Comparison of ENCODE assay signal across 10 mouse cellular contexts in the genomic region with DNA sequence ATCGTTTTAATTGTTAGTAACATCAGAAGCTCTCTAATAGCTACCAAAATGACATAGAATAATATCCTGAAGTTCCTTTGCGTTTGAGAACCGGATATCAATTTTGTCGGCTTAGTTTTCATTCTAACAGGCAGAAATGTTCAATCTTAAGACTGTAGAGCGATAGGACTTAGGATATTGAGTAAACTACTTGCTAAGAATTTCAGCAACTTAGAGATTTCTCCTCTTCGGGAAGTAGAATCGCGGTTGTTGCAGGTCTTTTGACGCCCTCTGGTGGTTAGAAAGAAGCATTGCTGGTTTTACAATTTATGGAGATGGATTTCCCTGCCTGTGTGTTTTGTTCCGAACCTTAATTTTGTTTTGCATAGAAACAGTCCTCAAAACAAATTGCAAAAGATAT. TPM values are rescaled to one million over a fixed set of nuclear protein-coding genes. Genes with fewer than 3 reads are reported as not detected.
A peak's percentile ranks its signal among the peaks of the same experiment; 100 is the strongest.
DNase-seq lines count a peak whose midpoint lies in the region; ATAC-seq and TF ChIP-seq lines count a peak whose summit lies in the region.
"Had no signal": no experiment of that assay in that cellular context is flagged by ENCODE, and none has a peak within 500 bp of the region (broad histone marks: within the 10 kb centered on the region; RNA-seq: fewer than 3 reads in every experiment).

No protein-coding gene starts in this region.

- 22% methylated on average over 10 of the region's 10 CpGs for WGBS in kidney, postnatal 0 days
- 20% methylated on average over 10 of the region's 10 CpGs for whole genome bisulfite sequencing in kidney, embryonic 14.5 days

- DNase-seq in adrenal gland, postnatal 10 days: peak; percentile 7
- no peak for DNase-seq in adrenal gland, adult 18-20 months (ENCODE audit: low spot score in 2 of 2)
- DNase-seq in kidney, postnatal 0 days (ENCODE audit: low spot score): peak; percentile 83
- peak; percentile 36 for DNase-seq in MEL-GATA-1-ER (ENCODE audit: extremely low read depth, low read depth)
- no peak for DNase-seq in thymus, postnatal 36 days
- no peak for DNase-seq in layer of hippocampus, postnatal 10 days (ENCODE audit: low spot score in 2 of 2)

- H3K9ac ChIP-seq in kidney, postnatal 0 days (ENCODE audit: low read depth, low read length): no peak overlapping the region
- H3K9ac ChIP-seq in kidney, embryonic 14.5 days (ENCODE audit: low read depth, low read length): no peak overlapping the region
- H3K9ac ChIP-seq: hindbrain, embryonic 15.5 days; neural tube, embryonic 12.5 days had no signal

- H3K27me3 ChIP-seq in kidney, postnatal 0 days (ENCODE audit: insufficient read depth, low read length): no peaks in the 10 kb centered on the region
- no peaks in the 10 kb centered on the region for H3K27me3 ChIP-seq in kidney, embryonic 14.5 days (ENCODE audit: control insufficient read depth, insufficient read depth, low read length)
- H3K27me3 ChIP-seq: hindbrain, embryonic 15.5 days; neural tube, embryonic 12.5 days had no signal

- no peak for ATAC-seq in kidney, postnatal 0 days (replicated peaks; ENCODE audit: low FRiP score, low read depth)
- no peak for ATAC-seq in kidney, embryonic 14.5 days (ENCODE audit: low FRiP score, low TSS enrichment)
- ATAC-seq in granulocyte monocyte progenitor cell, adult 5-6 weeks (replicated peaks; ENCODE audit: poor library complexity, severe bottlenecking): peak; percentile 81

- no peak overlapping the region for H3K4me2 ChIP-seq in kidney, postnatal 0 days (ENCODE audit: low read length)
- no peak overlapping the region for H3K4me2 ChIP-seq in kidney, embryonic 14.5 days (replicated peaks; ENCODE audit: low read depth, low read length)
- H3K4me2 ChIP-seq: hindbrain, embryonic 15.5 days; neural tube, embryonic 12.5 days had no signal

- peak; percentile 88 for TF ChIP-seq CTCF in kidney, postnatal 0 days (IDR thresholded peaks at IDR 0.05; ENCODE audit: low read depth)

- H3K27ac ChIP-seq in kidney, postnatal 0 days: no peak overlapping the region
- no peak overlapping the region for H3K27ac ChIP-seq in kidney, embryonic 14.5 days (ENCODE audit: low read depth, low read length)
- H3K27ac ChIP-seq: hindbrain, embryonic 15.5 days; neural tube, embryonic 12.5 days had no signal

- no peak overlapping the region for H3K4me3 ChIP-seq in kidney, postnatal 0 days (replicated peaks; ENCODE audit: low read depth, low read length)
- no peak overlapping the region for H3K4me3 ChIP-seq in kidney, embryonic 14.5 days (ENCODE audit: low read length)
- H3K4me3 ChIP-seq: hindbrain, embryonic 15.5 days; neural tube, embryonic 12.5 days had no signal

- no peaks in the 10 kb centered on the region for H3K4me1 ChIP-seq in kidney, postnatal 0 days (replicated peaks; ENCODE audit: insufficient read depth, low read length)
- H3K4me1 ChIP-seq in kidney, embryonic 14.5 days (ENCODE audit: control insufficient read depth, insufficient read depth, low read length): no peaks in the 10 kb centered on the region
- H3K4me1 ChIP-seq: hindbrain, embryonic 15.5 days; neural tube, embryonic 12.5 days had no signal

- H3K9me3 ChIP-seq in kidney, postnatal 0 days (replicated peaks; ENCODE audit: low read length): no peaks in the 10 kb centered on the region
- H3K9me3 ChIP-seq in kidney, embryonic 14.5 days (ENCODE audit: control insufficient read depth, low read length): no peaks in the 10 kb centered on the region
- H3K9me3 ChIP-seq: hindbrain, embryonic 15.5 days; neural tube, embryonic 12.5 days had no signal

- no peaks in the 10 kb centered on the region for H3K36me3 ChIP-seq in kidney, postnatal 0 days (ENCODE audit: insufficient read depth, low read length)
- no peaks in the 10 kb centered on the region for H3K36me3 ChIP-seq in kidney, embryonic 14.5 days (ENCODE audit: control insufficient read depth, insufficient read depth, low read length)
- H3K36me3 ChIP-seq: hindbrain, embryonic 15.5 days; neural tube, embryonic 12.5 days had no signal

RNA-seq across cellular contexts. Expression of a gene that starts 36.2 kb away (rescaled TPM):
- under 1 TPM in 1 of 2 experiments, not detected in 1; 0.27 TPM for total RNA-seq in adrenal gland, postnatal 10 days (2021)
- under 1 TPM in 1 of 2 experiments, not detected in 1; 0.20 TPM for total RNA-seq in adrenal gland, adult 18-20 months (2021)
- polyA plus RNA-seq in kidney, postnatal 0 days (2015; fragmentation: Nextera tagmentation; extraction: Ambion mirVana): 0.85 and 2.2 TPM in 2 replicates
- polyA plus RNA-seq in kidney, embryonic 14.5 days (2014; fragmentation: Nextera tagmentation; extraction: Ambion mirVana): 0.41 and 1.2 TPM in 2 replicates
- 0.69 TPM in 1 of 2 replicates, not detected in the other for total RNA-seq in granulocyte monocyte progenitor cell, adult 5-6 weeks (2014; fragmentation: Nextera tagmentation)
- 0.13 TPM in 1 of 2 replicates, not detected in the other for total RNA-seq in granulocyte monocyte progenitor cell, adult 5-6 weeks (2017)
- under 1 TPM; 0.48 to 0.96 TPM for total RNA-seq in layer of hippocampus, postnatal 10 days (2021)

RNA-seq across cellular contexts. Expression of a gene that starts 36.8 kb away (rescaled TPM):
- 10 to 100 TPM; 32.1 to 32.9 TPM for total RNA-seq in adrenal gland, postnatal 10 days (2021)
- 10 to 100 TPM; 22.7 to 27.5 TPM for total RNA-seq in adrenal gland, adult 18-20 months (2021)
- polyA plus RNA-seq in kidney, postnatal 0 days (2015; fragmentation: Nextera tagmentation; extraction: Ambion mirVana): 35.7 and 36.8 TPM in 2 replicates
- polyA plus RNA-seq in kidney, embryonic 14.5 days (2014; fragmentation: Nextera tagmentation; extraction: Ambion mirVana): 38.8 and 41.4 TPM in 2 replicates
- 19.1 and 23.9 TPM in 2 replicates for total RNA-seq in granulocyte monocyte progenitor cell, adult 5-6 weeks (2014; fragmentation: Nextera tagmentation)
- 40.8 and 48.3 TPM in 2 replicates for total RNA-seq in granulocyte monocyte progenitor cell, adult 5-6 weeks (2017)
- 10 to 100 TPM; 15.6 to 16.5 TPM for total RNA-seq in layer of hippocampus, postnatal 10 days (2021)

Comparison
In these comparisons a context has a peak if more than half of its experiments do, and no peak if none do; other contexts are left out.
1. DNase-seq: peak in adrenal gland, postnatal 10 days (single experiment), kidney, postnatal 0 days (single experiment) and MEL-GATA-1-ER (single experiment); none in adrenal gland, adult 18-20 months (0 of 2), thymus, postnatal 36 days (0 of 2) and layer of hippocampus, postnatal 10 days (0 of 2).